Mouse (Mus musculus) liver, adult (tissue): ENCODE data around the gene Zfp865.
A peak's percentile ranks its signal among the peaks of the same experiment; 100 is the strongest.

Source experiments
- GATA4 ChIP-seq: IDR thresholded peaks from 2 replicates; pipeline ENCODE4 v1.6.1; 2014; ENCODE audit warnings: mild to moderate bottlenecking, low read length; ENCODE audit not compliant: insufficient replicate concordance

Gene Zfp865

DNA sequence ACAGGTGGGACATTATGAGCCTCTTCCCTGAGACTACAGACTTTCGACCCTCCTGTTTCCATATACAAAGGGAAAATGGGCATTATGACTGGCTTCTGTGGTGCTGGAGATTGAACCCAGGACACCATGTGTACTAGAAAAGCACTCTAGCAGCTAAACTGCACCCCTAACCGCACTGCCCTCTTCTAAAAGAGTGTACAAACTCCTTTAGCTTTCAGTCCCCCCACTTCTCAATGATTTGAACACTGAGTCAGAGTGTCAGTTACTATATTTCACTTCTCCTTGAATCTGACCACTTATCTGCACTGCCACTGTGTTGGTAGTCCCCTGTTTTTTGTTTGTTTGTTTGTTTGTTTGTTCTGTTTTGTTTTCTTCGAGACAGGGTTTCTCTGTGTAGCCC, 13.6 kb downstream of the Zfp865 start, which contains the start of gene 4632433K11Rik:
4632433K11Rik (plus strand) TSS at position 301 of the 400 bp plus-strand sequence.
- TF ChIP-seq GATA4, result no peak

DNA sequence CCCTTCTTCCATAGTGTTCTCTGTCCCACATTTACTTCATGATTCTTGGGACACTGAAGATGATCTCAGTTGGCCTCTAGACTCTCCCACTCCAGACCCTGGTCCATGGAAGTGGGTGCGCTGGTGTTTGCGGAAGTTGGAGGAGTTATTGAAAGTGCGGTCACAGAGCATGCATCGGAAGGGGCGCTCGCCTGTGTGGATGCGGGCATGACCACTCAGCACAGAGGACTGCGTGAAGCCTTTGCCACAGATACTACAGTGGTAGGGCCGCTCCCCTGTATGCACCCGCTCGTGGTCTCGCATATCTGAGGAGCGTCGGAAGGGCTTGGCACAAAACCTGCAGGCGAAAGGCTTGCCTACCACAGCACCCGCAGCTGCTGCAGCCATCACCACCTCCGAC, 15.5 kb downstream of the Zfp865 start:
- TF ChIP-seq GATA4, result no peak

DNA sequence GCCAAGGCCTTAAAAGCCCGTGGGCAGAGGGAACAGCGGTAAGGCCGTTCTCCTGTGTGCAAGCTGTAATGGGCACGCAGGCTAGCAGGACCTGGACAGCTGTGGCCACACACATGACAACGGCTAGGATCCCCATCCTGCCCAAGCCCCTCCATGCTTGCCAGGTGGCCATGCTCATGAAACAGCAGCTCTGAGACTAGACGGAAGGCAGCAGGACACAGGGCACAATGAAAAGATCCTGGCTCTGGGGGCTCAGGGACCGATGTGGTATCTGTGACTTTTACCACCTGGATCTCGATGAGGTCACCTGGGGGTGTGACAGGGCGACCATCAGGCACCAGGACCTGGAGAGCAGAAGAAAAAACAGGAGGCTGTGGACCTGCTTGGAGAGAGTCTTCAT, 16.0 kb downstream of the Zfp865 start:
- TF ChIP-seq GATA4, result no peak

DNA sequence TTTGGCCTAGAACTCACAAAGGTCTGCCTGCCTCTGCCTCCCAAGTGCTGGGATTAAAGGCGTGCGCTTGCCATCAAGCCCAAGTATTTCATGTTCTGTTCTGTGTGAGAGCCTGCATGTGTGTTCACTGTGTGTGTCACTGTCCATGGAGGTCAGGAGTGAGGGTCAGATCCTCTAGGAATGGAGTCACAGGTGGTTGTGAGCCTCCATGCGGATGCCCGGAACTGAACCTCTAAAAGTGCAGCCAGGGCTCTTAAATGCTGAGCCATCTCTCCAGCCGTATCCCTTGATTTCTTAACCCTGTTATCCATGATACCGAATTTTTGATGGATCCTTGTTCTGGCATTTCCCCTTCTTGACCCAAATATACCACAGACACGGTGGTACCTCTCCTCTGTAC, 16.9 kb downstream of the Zfp865 start:
- no peak for TF ChIP-seq GATA4

DNA sequence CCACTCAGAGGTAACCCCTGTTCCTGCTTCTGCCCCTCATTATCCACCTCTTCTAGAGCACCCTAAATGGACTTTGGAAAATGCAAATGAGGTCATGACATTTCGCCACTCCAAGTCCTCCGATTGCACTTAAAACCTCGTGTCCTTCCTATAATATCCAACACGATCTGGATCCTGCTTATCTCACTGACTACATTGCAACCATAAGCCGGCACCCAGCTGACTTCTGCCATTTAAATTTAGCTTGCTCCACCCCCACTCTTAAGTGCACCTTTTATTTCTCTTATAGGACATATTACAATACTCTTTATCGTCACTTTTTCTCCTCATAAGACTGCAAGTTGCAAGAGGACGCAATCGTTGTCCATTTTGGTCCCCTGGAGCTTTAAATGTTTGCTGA, 17.3 kb downstream of the Zfp865 start:
- no peak for TF ChIP-seq GATA4

DNA sequence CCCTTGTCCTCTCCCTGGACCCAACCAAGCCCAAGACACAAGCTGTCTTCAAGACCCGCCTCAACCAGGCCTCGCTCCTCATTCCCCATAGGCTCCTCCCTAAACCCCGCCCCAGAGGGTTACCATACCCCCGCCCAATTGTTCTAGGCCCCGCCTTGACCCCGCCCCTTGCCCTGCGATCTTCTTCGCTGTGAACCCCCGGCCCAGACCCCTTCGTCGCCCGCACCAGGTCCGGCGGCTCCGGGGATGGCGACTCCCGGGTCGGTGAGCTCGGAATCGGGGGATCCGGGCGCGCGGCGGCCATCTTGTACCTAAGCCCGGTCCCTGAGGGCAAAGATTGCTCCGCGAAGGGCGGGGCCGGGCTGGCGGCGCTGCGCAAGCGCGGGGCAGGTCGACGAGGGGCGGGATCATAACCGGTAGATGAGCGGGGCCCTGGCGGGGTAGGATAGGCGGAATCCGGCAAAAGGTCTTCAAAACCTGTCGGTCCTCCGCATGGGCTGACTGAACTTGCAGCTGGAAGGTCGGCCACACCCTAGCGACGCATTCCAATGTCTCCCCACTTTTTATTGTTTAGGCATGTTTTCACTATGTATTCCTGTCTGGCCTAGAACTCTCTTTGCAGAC, 18.0 kb downstream of the Zfp865 start, which contains the start of gene Zfp784:
Zfp784 (minus strand) TSS at position 338 of the 624 bp plus-strand sequence.
- peak; percentile 40; the same call in 1 of the 2 replicates for TF ChIP-seq GATA4

DNA sequence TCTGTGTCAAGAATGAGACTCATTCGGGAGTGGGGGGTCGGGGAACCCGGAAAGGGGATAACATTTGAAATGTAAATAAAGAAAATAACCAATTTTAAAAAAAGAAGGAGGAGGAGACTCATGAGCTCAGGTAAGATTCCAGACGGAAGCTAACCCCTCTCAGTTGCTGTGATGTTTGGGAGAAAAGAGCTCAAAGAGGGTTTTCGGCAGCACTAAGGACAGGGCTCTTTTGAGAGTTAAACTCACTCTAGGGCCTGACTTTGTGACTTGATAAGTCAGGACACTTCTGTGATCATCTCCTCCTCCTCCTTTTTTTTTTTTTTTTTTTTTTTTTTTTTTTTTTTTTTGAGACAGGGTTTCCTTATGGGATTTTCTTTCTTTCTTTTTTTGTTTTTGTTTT, 18.8 kb downstream of the Zfp865 start:
- no peak for TF ChIP-seq GATA4

DNA sequence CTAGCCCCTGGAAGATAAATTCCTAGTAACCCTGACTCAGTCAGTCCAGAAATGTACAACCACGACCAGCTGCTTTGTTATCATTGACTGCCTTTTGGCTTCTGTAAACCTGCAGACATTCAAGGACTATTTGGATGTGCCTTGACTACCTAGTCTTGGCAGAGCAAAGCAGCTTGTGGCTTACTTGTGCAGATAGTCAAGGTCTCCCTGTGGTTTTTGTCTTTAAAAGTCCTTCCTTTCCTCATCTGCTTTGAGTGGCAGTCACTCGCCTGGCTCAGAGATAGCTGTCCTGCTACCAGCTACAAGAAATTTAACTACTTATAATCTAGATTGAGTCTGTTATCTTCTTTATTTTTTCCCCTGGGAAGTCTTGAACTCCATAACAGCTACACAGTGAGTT, 24.8 kb downstream of the Zfp865 start:
- TF ChIP-seq GATA4, result no peak

DNA sequence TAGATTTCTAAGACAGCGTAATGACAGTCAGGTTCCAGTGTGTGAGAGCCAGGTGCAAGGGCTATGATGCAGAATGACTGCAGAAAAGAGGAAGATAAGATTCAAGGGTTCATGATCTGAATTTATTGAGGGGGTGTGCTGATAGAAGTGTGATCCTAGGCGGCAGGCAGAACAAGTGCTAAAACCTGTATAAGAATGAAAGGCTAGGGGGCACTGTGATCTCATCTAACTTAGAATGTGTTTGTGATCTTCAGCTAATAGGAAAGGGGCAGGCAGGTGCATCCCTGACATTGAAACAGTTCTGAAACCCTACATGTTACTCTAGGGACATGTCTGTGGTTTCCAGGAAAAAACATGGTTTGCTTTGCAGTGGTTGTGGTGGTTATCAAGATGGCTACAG, 25.9 kb downstream of the Zfp865 start:
- TF ChIP-seq GATA4, result no peak

DNA sequence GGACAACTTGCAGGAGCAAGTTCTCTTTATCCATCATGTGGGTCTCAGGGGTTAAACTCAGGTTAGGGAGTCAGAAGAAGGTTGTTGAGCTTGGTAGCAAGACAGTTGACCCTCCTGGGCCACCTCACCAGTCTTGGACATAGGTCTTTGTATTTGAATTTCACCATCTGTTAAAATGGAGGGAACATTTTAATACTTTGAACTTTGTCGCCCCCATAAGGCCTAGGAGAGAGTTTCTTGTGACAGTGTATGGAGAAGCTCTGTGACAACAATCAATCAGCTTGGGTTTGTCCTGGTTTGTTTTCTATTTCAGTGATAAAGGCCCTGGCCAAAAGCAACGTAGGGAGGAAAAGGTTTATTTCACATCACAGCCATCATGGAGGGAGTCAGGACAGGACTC, 27.1 kb downstream of the Zfp865 start:
- TF ChIP-seq GATA4, result no peak

DNA sequence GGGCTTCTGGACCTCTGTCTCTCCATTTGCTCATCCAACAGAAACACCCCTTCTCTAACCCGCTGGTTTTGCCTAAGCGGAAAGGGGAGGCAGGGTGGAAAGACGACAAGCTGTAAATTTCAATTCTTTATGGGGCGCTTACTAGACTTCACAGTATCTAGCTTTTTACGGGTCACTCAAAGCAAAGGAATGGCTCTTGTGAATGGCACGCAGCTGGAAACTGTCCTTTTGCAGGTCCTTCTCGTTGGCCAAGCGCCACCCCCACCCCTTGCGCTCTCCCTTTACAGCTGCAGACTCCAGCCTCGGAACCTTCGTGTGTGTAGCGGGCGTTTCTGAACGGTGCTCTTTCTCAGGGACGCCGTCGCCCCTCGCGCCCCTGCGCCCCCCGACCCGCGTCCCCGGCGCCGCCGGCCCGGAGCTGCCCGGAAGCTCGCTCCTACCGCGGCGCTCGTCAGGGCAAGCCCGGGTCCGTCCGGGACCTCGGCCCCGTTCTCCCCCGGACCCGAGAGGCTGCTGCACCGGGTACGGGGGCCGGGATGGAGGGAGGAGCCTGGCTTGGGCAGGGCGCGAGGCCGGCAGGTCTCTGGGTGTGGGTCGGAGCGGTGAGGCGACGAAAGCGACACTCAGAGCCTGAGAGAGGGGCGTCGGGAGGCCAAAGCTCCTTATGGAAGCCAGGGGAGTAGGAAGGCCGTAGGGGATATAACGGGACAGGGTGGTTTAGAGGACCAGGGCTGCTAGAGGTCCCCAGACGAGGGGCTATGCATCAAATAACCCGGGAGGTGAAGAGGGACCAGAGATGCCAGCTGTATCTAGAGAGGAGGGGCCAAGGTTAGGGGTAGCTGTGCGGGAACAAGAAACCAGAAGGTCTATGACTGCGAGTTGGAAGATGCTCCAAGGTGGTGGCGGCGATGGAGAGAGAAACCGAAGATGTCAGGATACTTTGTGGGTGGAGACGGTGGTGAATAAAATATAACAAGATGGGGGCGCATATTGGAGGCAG, 31.3 kb downstream of the Zfp865 start, which contains the start of gene Zfp580:
Zfp580 (plus strand) TSS at position 346 of the 1,000 bp plus-strand sequence.
- no peak for TF ChIP-seq GATA4

DNA sequence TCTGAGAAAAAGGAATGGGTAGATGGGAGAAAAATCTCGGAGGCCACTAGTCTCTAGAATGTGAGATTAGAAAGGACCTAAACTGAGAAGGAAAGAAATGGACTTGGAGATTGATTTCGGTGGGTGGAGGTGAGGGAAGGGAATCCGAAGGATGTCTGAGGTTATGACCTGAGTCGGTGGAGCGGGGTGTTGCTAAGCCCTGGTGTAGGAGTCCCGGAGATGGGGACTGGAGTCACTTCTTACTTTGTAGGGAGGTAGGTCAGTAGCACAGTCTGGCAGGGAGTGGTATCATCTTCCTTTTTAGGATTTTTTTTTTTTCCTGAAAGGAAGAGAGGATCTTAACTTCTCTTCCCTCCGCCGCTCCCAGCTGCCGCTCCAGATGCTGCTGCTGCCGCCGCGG, 32.3 kb downstream of the Zfp865 start:
- TF ChIP-seq GATA4, result no peak

DNA sequence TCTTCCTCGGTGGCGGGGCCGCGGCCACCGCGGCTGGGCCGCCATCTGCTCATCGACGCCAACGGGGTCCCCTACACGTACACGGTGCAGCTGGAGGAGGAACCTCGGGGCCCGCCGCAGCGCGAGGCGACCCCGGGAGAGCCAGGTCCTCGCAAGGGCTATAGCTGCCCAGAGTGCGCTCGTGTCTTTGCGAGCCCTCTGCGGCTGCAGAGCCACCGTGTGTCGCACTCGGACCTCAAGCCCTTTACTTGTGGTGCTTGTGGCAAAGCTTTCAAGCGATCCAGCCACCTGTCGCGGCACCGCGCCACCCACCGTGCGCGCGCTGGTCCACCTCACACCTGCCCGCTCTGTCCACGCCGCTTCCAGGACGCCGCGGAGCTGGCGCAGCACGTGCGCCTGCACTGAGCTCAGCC, 32.8 kb downstream of the Zfp865 start:
- no peak for TF ChIP-seq GATA4

DNA sequence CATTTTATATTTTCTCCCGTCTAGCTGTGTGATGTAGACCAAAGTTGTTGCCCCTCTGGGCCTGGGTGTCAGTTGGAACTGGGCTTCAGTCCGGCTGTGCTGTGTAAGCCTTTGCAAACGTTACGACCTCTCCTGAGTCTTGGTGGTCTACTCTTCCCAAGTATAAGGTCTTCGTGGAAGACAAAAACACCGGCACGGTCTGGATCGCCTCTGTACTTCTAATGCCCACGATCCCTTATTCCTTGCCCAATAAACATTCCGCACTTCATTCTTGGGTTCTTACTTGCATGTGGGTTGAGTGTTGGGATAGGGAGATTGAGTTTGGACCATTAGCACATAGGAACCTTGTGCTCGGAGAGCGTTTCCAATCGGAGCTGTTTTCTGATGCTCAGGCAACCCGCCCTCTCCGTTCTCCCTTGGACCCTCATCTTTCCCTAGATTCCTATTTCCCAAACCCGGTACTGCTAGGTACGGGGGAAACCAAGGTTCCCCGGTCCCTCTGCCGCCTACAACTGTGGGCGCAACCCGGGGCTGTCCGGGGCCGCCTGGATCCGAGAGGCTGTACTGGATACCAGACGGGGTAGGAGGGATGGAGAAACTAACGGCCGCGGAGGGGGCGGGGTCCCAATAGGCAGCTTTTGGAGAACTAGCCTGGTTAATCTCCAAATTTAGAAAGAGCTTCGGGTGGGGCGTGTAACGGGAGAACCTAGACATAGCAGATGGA, 33.4 kb downstream of the Zfp865 start:
- TF ChIP-seq GATA4, result no peak

DNA sequence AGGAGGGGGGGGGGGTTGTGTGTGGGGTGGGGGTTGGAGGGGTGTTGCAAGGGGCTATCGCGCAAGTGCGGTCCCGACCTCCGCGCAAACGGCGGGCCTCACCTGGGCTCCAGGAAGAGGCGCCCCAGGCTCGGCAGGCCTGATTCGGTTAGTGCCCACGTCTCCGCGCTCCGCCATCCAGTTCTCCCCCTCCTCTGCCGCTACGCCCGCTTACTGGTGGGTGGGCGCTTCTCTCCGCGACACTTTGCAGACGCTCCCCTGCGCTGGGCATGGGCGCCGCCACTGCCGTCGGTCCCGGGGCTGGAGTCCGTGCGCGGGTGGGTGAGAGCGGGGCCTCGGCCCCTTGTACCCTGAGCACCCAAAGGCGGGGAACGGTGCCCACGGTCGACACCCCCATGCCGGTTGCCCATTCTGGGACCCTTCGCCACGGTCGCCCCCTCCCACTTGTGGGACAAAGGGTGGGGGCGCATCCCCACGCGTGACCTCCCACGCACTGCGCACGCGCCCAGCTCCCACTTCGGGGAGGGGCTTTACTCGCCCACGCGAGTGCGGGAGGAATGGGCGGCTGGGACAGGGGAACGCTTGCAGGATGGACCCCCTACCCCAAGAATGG, 36.6 kb downstream of the Zfp865 start:
- no peak for TF ChIP-seq GATA4
